Mouse (Mus musculus): ENCODE data around the gene Lrrc49. TPM values are rescaled to one million over a fixed set of nuclear protein-coding genes. Genes with fewer than 3 reads are reported as not detected.

Gene Lrrc49
- 1 to 10 TPM; 1.4 to 3.7 TPM for total RNA-seq (2023)

DNA sequence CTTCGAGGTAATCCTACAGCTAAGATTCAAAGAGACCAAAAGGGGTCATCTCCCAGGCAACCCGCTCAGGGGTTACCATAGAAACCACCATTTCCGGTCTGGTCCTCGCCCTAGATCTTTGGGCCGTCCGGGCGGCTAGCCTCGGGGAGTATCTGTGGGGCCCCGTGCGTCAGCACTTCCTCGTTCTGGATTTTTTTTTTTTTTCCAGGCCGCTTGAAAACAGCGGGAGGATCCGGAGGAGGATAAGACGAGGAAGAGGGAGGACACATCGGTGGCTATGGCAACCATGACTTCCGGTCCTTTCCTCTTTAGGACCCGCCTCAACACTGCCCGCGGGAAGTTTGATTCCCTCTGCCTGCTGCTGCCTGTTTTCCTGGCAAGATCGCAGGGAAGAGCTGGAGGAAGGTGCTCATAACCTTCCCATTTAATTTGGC, at the start of gene Lrrc49:
Lrrc49 (minus strand) TSS at position 268 of the 434 bp plus-strand sequence.

DNA sequence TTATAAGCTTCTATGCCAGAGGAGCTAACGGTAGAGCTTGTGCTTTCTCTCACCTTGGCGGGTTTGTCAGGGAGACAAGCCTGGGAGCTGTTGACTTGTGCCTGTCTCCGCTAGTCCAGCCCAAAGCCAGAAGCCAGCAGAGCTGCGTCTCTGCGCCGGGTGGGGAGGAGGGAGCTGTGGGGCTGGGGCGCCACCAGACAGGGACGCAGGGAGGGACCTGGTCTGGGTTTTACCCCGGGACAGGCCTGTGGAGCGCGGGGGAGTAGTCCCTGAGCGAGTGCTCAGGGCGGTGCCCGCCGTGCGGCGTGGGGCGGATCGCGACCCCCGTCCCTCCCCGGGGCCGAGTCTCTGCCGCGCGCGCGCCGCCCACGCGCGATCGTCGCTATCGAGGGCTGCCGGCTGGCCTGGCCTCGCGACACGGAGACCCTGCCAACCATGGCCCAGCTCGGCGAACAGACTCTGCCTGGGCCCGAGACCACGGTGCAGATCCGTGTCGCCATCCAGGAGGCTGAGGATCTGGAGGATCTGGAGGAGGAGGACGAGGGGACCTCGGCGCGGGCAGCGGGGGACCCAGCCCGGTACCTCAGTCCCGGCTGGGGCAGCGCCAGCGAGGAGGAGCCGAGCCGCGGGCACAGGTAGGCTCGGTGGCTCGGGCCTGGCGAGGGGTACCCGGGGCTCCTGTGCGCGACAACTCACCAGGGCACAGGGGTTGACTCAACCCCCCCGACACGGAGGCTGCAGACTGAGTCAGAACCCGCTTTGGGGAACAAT, 25.0 kb upstream of the Lrrc49 start, which contains the start of gene Larp6:
Larp6 (plus strand) TSS at position 219 of the 771 bp plus-strand sequence.

DNA sequence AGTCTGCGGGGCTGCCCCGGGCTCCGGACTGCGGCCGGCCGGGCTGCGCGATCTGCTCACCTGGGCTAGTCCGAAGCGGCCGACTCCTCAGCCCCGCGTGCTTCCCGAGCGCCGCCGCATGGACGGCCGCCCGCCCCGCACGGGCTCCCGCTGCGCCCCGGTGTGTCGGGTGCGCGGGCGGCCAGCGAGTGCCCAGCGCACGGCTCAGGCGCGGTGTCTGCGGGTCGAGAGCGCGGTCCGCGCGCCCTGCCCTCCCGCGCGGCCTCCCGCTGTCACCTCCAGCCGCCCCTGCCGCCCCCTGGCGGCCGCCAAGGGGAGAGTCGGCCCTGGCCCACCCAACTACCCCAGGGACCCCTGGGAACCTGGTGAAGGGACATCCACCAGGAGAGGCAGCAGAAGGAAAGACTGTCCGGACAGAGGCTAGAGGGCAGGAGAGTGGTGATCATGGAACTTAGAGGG, 166.1 kb downstream of the Lrrc49 start, which contains the start of gene Thsd4:
Thsd4 (minus strand) TSS at position 241 of the 459 bp plus-strand sequence.

Other genes with a start within 250 kb of the Lrrc49 start
- gene Thsd4, start 166.1 kb downstream of the Lrrc49 start, total RNA-seq (2023): not detected
- not detected for gene Larp6, start 24.8 kb upstream of the Lrrc49 start, total RNA-seq (2023)
- under 1 TPM; 0.31 to 0.49 TPM for gene Uaca, start 106.4 kb upstream of the Lrrc49 start, total RNA-seq (2023)

Data from neutrophil, adult 83 days (primary cell).